Mouse (Mus musculus) gastrocnemius, postnatal 25 days (tissue): ENCODE measurements around the gene Nova2. TPM values are rescaled to one million over a fixed set of nuclear protein-coding genes. Genes with fewer than 3 reads are reported as not detected.
A peak's percentile ranks its signal among the peaks of the same experiment; 100 is the strongest.

ENCODE experiments used
- DNase-seq: peaks from one replicate; pipeline ENCODE4 v3.0.0; 2022
- total RNA-seq, 2 experiments: library from RNA; stranded (reverse); gene quantifications; 1 replicate in 1 of 2; 2 replicates in 1 of 2; pipeline ENCODE4 v1.2.3; 2021

The Nova2 gene
- total RNA-seq, 2 experiments from 2014 or later = 1.7 to 2.1 TPM

- DNase-seq = no peak
Observed at GRCm38 (mm10) chr7:18923711-18924191, 1.9 kb upstream of the Nova2 start.

- DNase-seq = no peak
Observed at GRCm38 (mm10) chr7:18924321-18924720, 1.4 kb upstream of the Nova2 start.

GRCm38 (mm10) chr7:18926041-18926790 is 528 bp downstream of the Nova2 start:
- peak; percentile 28 for DNase-seq

GRCm38 (mm10) chr7:18926911-18927310 is 1.2 kb downstream of the Nova2 start:
- no peak for DNase-seq

GRCm38 (mm10) chr7:18927759-18928158 is 2.1 kb downstream of the Nova2 start:
- DNase-seq = peak; percentile 50

- DNase-seq = no peak
Observed at GRCm38 (mm10) chr7:18942376-18942775, 16.7 kb downstream of the Nova2 start.

- no peak for DNase-seq
Observed at GRCm38 (mm10) chr7:18942815-18943214, 17.1 kb downstream of the Nova2 start.

GRCm38 (mm10) chr7:18948151-18948550 is 22.5 kb downstream of the Nova2 start:
- DNase-seq = peak; percentile 45

- no peak for DNase-seq
Observed at GRCm38 (mm10) chr7:18949781-18950522, 24.3 kb downstream of the Nova2 start.

- no peak for DNase-seq
Observed at GRCm38 (mm10) chr7:18950523-18951315, 25.0 kb downstream of the Nova2 start.

- DNase-seq = no peak
Observed at GRCm38 (mm10) chr7:18951397-18951796, 25.7 kb downstream of the Nova2 start.

- DNase-seq = peak; percentile 67
Observed at GRCm38 (mm10) chr7:18957569-18958383, 32.1 kb downstream of the Nova2 start.

- DNase-seq = no peak
Observed at GRCm38 (mm10) chr7:18958384-18958766, 32.7 kb downstream of the Nova2 start.

GRCm38 (mm10) chr7:18959446-18959845 is 33.8 kb downstream of the Nova2 start:
- DNase-seq = no peak

- DNase-seq = no peak
Observed at GRCm38 (mm10) chr7:18962171-18962792, 36.6 kb downstream of the Nova2 start.

GRCm38 (mm10) chr7:18962795-18963194 is 37.1 kb downstream of the Nova2 start:
- DNase-seq = no peak

- no peak for DNase-seq
Observed at GRCm38 (mm10) chr7:18963294-18963843, 37.7 kb downstream of the Nova2 start.

- DNase-seq = no peak
Observed at GRCm38 (mm10) chr7:18965312-18965711, 39.6 kb downstream of the Nova2 start.

- no peak for DNase-seq
Observed at GRCm38 (mm10) chr7:18967603-18968002, 41.9 kb downstream of the Nova2 start.

GRCm38 (mm10) chr7:18970956-18971355 is 45.3 kb downstream of the Nova2 start:
- DNase-seq = no peak

GRCm38 (mm10) chr7:18978381-18978780 is 52.7 kb downstream of the Nova2 start:
- no peak for DNase-seq
